Mouse (Mus musculus) C2C12 (cell line): ENCODE measurements at regions not wholly inside any gene's neighbourhood (a gene's known extent, or its start where the extent isn't known, plus 50 kb on each side); places are given as distances from the start of the nearest gene placed in this dataset.

Experiments used
- CTCF ChIP-seq: IDR thresholded peaks from one replicate; pipeline ENCODE4 v1.5.1; 2011; ENCODE audit not compliant: control insufficient read depth, insufficient read depth, insufficient read length
- FOSL1 ChIP-seq: IDR thresholded peaks from one replicate; pipeline ENCODE4 v1.8.0; 2011; ENCODE audit warnings: mild to moderate bottlenecking, low read length; ENCODE audit not compliant: poor library complexity, insufficient read depth, severe bottlenecking
- MAX ChIP-seq: IDR thresholded peaks from one replicate; pipeline ENCODE4 v1.6.1; 2011; ENCODE audit warnings: mild to moderate bottlenecking, control low read depth
- MYOD1 ChIP-seq: IDR thresholded peaks from one replicate; pipeline ENCODE4 v1.6.1; 2011; ENCODE audit warnings: low read depth; ENCODE audit not compliant: control insufficient read depth, insufficient read length
- MYOG ChIP-seq: IDR thresholded peaks from one replicate; pipeline ENCODE4 v1.6.1; 2011; ENCODE audit not compliant: control insufficient read depth, insufficient read length; ENCODE audit errors: extremely low read depth
- USF1 ChIP-seq: IDR thresholded peaks from one replicate; pipeline ENCODE4 v1.6.1; 2011; ENCODE audit warnings: low read depth, mild to moderate bottlenecking, control low read depth, moderate library complexity

DNA sequence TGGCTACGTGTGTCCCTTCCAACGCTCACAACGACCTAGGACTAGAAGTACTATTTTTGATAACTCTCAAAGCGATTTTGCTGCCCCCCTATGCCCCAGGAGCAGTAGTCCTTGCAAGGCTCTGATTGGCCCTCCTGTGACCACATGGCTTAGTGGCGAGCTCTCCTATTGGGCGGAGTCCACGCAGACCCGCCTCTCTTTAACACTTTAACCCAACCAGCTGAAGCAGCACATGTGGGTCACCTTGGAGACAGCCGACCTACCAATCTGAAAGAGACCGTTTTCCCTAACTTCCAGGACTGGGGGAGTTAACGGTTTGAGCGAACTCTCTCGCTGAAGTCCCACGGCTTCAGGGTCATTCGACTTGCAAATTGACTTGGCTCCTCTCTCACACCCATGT, 53.0 kb upstream of the Grhl3 start:
- no peak for TF ChIP-seq MYOD1
- TF ChIP-seq MAX = no peak
- no peak for TF ChIP-seq CTCF
- no peak for TF ChIP-seq FOSL1
- TF ChIP-seq MYOG = no peak
- TF ChIP-seq USF1 = no peak
